Mouse (Mus musculus): Measurements from ENCODE around the gene Nek2. TPM values are rescaled to one million over a fixed set of nuclear protein-coding genes. Genes with fewer than 3 reads are reported as not detected.

Nek2 gene
- total and polyA plus RNA-seq, 2 experiments from 2014 or later = 2.5 to 2.6 TPM

GRCm38 (mm10) chr1:191811774-191812173 lies 9.5 kb upstream of the Nek2 start:
- no peak overlapping the region for H3K9ac ChIP-seq (replicated peaks; ENCODE audit: low read length, poor library complexity, severe bottlenecking)
- peaks cover 3% of the 10 kb centered on the region; the same call in 1 of the 2 replicates for H3K27me3 ChIP-seq (ENCODE audit: insufficient read depth, low read length)
- no peaks in the 10 kb centered on the region for H3K36me3 ChIP-seq (ENCODE audit: insufficient read depth, low read length)
- no peaks in the 10 kb centered on the region for H3K9me3 ChIP-seq (ENCODE audit: low read length)
- no peak overlapping the region for H3K4me3 ChIP-seq (ENCODE audit: low read depth, low read length)
- no peak for DNase-seq (ENCODE audit: low spot score)
- no peak overlapping the region for H3K4me2 ChIP-seq (ENCODE audit: low read depth, low read length, poor library complexity, severe bottlenecking)
- ATAC-seq (ENCODE audit: low FRiP score) = no peak
- no peaks in the 10 kb centered on the region for H3K4me1 ChIP-seq (ENCODE audit: insufficient read depth, low read length)
- no peak for TF ChIP-seq CTCF (IDR thresholded peaks at IDR 0.05)
- H3K27ac ChIP-seq (ENCODE audit: low read depth, low read length) = no peak overlapping the region
- 84% methylated on average over 12 of the region's 12 CpGs for WGBS

DNA sequence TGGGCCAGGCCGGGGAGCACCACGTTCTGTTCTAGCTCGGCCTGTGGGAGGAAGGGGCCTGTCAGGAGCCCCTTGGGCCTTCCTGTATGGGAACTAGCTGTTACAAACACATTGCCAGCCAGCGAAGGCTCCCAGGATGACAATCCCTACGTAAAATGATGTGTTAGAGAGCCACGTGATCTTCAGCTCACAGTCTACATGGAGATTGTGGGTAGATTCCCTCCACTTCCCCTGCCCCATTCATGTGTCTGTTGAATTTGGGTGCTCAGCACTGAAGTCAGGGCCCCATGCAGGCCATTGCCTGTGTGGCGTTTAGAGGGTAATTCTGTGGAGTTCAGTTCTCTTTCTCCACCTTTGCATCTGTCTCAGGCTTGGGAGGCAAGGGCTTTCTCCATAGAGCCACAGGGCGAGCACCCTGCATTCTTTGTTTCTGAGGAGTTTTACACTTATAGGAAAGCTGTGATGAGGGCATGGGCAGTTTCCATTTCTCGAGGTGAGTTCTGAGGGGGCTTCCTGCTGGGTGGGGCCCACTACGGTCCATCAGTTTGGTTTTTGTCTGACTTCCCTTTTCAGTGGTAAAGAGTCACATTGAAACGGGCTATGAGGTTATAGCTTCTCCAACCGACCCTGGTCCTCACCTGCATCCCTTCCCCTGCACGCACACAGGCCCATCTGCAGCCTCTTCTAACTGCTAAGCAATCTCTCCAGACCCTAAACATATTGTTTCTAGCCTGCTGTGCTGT lies 8.1 kb upstream of the Nek2 start:
- DNase-seq (ENCODE audit: low spot score) = no peak
- no peak for TF ChIP-seq CTCF (IDR thresholded peaks at IDR 0.05)
- H3K4me2 ChIP-seq (ENCODE audit: low read depth, low read length, poor library complexity, severe bottlenecking) = no peak overlapping the region
- H3K27me3 ChIP-seq (ENCODE audit: insufficient read depth, low read length) = peaks cover 3% of the 10 kb centered on the region; the same call in 1 of the 2 replicates
- H3K27ac ChIP-seq (ENCODE audit: low read depth, low read length) = no peak overlapping the region
- H3K4me1 ChIP-seq (ENCODE audit: insufficient read depth, low read length) = no peaks in the 10 kb centered on the region
- H3K4me3 ChIP-seq (ENCODE audit: low read depth, low read length) = no peak overlapping the region
- no peaks in the 10 kb centered on the region for H3K9me3 ChIP-seq (ENCODE audit: low read length)
- WGBS = 87% methylated on average over 13 of the region's 13 CpGs
- H3K36me3 ChIP-seq (ENCODE audit: insufficient read depth, low read length) = no peaks in the 10 kb centered on the region
- H3K9ac ChIP-seq (replicated peaks; ENCODE audit: low read length, poor library complexity, severe bottlenecking) = no peak overlapping the region
- no peak for ATAC-seq (ENCODE audit: low FRiP score)

- H3K9ac ChIP-seq (replicated peaks; ENCODE audit: low read length, poor library complexity, severe bottlenecking) = no peak overlapping the region
- no peak overlapping the region for H3K4me2 ChIP-seq (ENCODE audit: low read depth, low read length, poor library complexity, severe bottlenecking)
- no peaks in the 10 kb centered on the region for H3K9me3 ChIP-seq (ENCODE audit: low read length)
- DNase-seq (ENCODE audit: low spot score) (no peak), ATAC-seq (ENCODE audit: low FRiP score) (no peak)
- no peaks in the 10 kb centered on the region for H3K4me1 ChIP-seq (ENCODE audit: insufficient read depth, low read length)
- no peak overlapping the region for H3K27ac ChIP-seq (ENCODE audit: low read depth, low read length)
- 79% methylated on average over 4 of the region's 4 CpGs for WGBS
- no peak for TF ChIP-seq CTCF (IDR thresholded peaks at IDR 0.05)
- no peaks in the 10 kb centered on the region for H3K36me3 ChIP-seq (ENCODE audit: insufficient read depth, low read length)
- H3K4me3 ChIP-seq (ENCODE audit: low read depth, low read length) = no peak overlapping the region
- peaks cover 3% of the 10 kb centered on the region; the same call in 1 of the 2 replicates for H3K27me3 ChIP-seq (ENCODE audit: insufficient read depth, low read length)
These were observed 7.0 kb upstream of the Nek2 start for GRCm38 (mm10) chr1:191814240-191814639.

DNA sequence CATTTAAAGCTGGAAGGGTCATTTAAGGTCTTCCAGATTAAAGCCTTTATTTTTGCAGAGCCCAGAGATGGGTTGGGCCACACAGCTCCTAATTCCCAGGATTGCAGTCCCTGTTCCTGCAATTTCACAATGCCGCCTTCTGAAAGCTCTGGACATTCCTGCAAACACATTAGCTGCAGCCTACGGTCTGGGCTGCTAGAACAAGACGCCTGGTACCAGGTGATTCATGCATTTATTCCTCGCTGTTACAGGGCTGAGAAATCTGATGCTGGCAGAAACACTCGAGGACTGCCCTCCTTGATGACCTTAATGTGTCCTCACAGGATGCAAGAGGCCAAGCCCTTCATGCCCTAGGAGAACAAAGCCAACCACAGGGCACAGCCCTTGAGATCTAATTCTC lies 6.3 kb upstream of the Nek2 start:
- no peaks in the 10 kb centered on the region for H3K9me3 ChIP-seq (ENCODE audit: low read length)
- H3K4me2 ChIP-seq (ENCODE audit: low read depth, low read length, poor library complexity, severe bottlenecking) = no peak overlapping the region
- no peak overlapping the region for H3K27ac ChIP-seq (ENCODE audit: low read depth, low read length)
- no peak for ATAC-seq (ENCODE audit: low FRiP score)
- no peaks in the 10 kb centered on the region for H3K36me3 ChIP-seq (ENCODE audit: insufficient read depth, low read length)
- H3K4me1 ChIP-seq (ENCODE audit: insufficient read depth, low read length) = no peaks in the 10 kb centered on the region
- no peak overlapping the region for H3K9ac ChIP-seq (replicated peaks; ENCODE audit: low read length, poor library complexity, severe bottlenecking)
- no peak for TF ChIP-seq CTCF (IDR thresholded peaks at IDR 0.05)
- 64% methylated on average over 5 of the region's 5 CpGs for WGBS
- DNase-seq (ENCODE audit: low spot score) = no peak
- no peak overlapping the region for H3K4me3 ChIP-seq (ENCODE audit: low read depth, low read length)
- peaks cover 3% of the 10 kb centered on the region; the same call in 1 of the 2 replicates for H3K27me3 ChIP-seq (ENCODE audit: insufficient read depth, low read length)

GRCm38 (mm10) chr1:191816596-191816995 lies 4.6 kb upstream of the Nek2 start:
- WGBS = 79% methylated on average over 3 of the region's 3 CpGs
- no peak overlapping the region for H3K9ac ChIP-seq (replicated peaks; ENCODE audit: low read length, poor library complexity, severe bottlenecking)
- H3K4me3 ChIP-seq (ENCODE audit: low read depth, low read length) = no peak overlapping the region
- no peaks in the 10 kb centered on the region for H3K36me3 ChIP-seq (ENCODE audit: insufficient read depth, low read length)
- H3K27me3 ChIP-seq (ENCODE audit: insufficient read depth, low read length) = peaks cover 3% of the 10 kb centered on the region; the same call in 1 of the 2 replicates
- ATAC-seq (ENCODE audit: low FRiP score) (no peak), DNase-seq (ENCODE audit: low spot score) (no peak)
- no peak overlapping the region for H3K4me2 ChIP-seq (ENCODE audit: low read depth, low read length, poor library complexity, severe bottlenecking)
- H3K4me1 ChIP-seq (ENCODE audit: insufficient read depth, low read length) = no peaks in the 10 kb centered on the region
- no peaks in the 10 kb centered on the region for H3K9me3 ChIP-seq (ENCODE audit: low read length)
- no peak overlapping the region for H3K27ac ChIP-seq (ENCODE audit: low read depth, low read length)
- no peak for TF ChIP-seq CTCF (IDR thresholded peaks at IDR 0.05)

DNA sequence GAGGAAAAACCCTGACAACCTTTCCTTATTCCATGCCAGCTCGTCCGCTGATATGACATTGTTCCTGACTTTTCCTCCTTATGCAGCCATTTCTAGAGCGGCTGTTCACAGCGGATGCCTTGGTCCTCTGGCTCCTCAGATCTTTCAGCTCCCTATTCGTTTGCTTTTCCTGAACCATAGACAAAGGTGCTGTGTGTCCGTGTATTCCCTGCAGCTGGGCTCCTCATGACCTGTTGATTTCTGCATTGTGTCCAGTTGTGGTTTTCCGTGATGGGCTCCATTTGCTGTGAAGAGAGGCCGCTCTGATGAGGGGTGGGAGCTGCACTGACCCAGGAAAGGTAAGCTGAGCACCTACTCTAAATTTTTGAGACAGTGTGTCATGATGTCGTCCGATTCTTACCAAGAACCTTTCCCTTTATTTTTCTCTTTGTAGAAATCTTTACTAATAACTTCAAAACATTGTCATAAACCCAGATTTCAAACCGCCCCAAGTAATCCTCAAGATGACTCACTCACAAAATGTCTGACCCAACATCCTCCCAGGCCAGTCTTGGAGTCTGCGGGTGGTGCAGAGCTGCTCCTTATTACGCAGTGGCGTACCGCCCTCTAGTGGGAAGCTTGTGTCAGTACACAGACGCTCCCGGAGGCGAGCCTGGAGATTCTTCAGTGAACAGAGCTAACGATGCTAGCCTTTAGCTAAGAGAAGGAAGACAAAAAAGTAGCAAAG lies 3.7 kb upstream of the Nek2 start:
- H3K36me3 ChIP-seq (ENCODE audit: insufficient read depth, low read length) = no peaks in the 10 kb centered on the region
- peak; percentile 98 for TF ChIP-seq CTCF (IDR thresholded peaks at IDR 0.05)
- H3K27ac ChIP-seq (ENCODE audit: low read depth, low read length) = no peak overlapping the region
- no peak overlapping the region for H3K4me2 ChIP-seq (ENCODE audit: low read depth, low read length, poor library complexity, severe bottlenecking)
- no peak overlapping the region for H3K9ac ChIP-seq (replicated peaks; ENCODE audit: low read length, poor library complexity, severe bottlenecking)
- WGBS = 40% methylated on average over 19 of the region's 19 CpGs
- H3K9me3 ChIP-seq (ENCODE audit: low read length) = no peaks in the 10 kb centered on the region
- no peaks in the 10 kb centered on the region for H3K4me1 ChIP-seq (ENCODE audit: insufficient read depth, low read length)
- peak; percentile 94 for DNase-seq (ENCODE audit: low spot score)
- no peak overlapping the region for H3K4me3 ChIP-seq (ENCODE audit: low read depth, low read length)
- peak; percentile 76 for ATAC-seq (ENCODE audit: low FRiP score)
- H3K27me3 ChIP-seq (ENCODE audit: insufficient read depth, low read length) = no peaks in the 10 kb centered on the region
